Mouse (Mus musculus): ENCODE data around the gene Capn8. TPM values are rescaled to one million over a fixed set of nuclear protein-coding genes. Genes with fewer than 3 reads are reported as not detected.
A peak's percentile ranks its signal among the peaks of the same experiment; 100 is the strongest.

The Capn8 gene
- polyA plus RNA-seq, 1 experiment from 2014 or later = not detected

DNA sequence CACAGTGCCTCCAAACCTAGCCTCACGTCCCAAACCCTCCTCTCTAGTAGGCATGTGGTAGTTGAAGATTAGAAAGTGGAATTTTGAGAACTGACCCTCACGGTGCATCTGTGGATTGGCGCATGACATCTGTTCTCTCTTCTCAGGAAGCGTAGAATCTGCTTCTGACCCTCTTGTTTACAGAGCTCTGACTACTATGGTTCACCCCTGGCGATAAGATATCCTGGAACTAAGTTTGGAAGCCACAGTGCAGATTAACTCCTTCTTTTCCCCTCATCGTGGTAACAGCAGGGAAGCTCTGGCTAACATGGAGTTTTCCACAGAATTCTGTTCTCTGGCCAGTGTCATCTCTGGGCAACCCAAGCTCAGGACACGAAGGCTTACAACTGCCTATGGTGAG, 95.6 kb downstream of the Capn8 start:
- H3K4me2 ChIP-seq (ENCODE audit: low read depth, low read length) = no peak overlapping the region
- WGBS = 69% methylated on average over 7 of the region's 7 CpGs
- H3K4me1 ChIP-seq (ENCODE audit: control insufficient read depth, insufficient read depth, low read length) = no peaks in the 10 kb centered on the region
- H3K9me3 ChIP-seq (replicated peaks; ENCODE audit: control insufficient read depth, low read length) = no peaks in the 10 kb centered on the region
- H3K9ac ChIP-seq (replicated peaks; ENCODE audit: low read length) = no peak overlapping the region
- no peak overlapping the region for H3K27ac ChIP-seq (replicated peaks; ENCODE audit: low read depth, low read length)
- H3K27me3 ChIP-seq (ENCODE audit: control insufficient read depth, insufficient read depth, low read length) = no peaks in the 10 kb centered on the region
- no peak overlapping the region for H3K4me3 ChIP-seq (ENCODE audit: low read depth, low read length)
- DNase-seq (ENCODE audit: low spot score) = no peak
- no peaks in the 10 kb centered on the region for H3K36me3 ChIP-seq (replicated peaks; ENCODE audit: control insufficient read depth, insufficient read depth, low read depth, low read length)
- ATAC-seq (replicated peaks; ENCODE audit: insufficient number of reproducible peaks, low FRiP score, low TSS enrichment, low read depth) = no peak

- H3K9ac ChIP-seq (replicated peaks; ENCODE audit: low read length) = no peak overlapping the region
- no peaks in the 10 kb centered on the region for H3K9me3 ChIP-seq (replicated peaks; ENCODE audit: control insufficient read depth, low read length)
- no peaks in the 10 kb centered on the region for H3K4me1 ChIP-seq (ENCODE audit: control insufficient read depth, insufficient read depth, low read length)
- 75% methylated on average over 11 of the region's 11 CpGs for WGBS
- no peak overlapping the region for H3K4me2 ChIP-seq (ENCODE audit: low read depth, low read length)
- ATAC-seq (replicated peaks; ENCODE audit: insufficient number of reproducible peaks, low FRiP score, low TSS enrichment, low read depth) (no peak), DNase-seq (ENCODE audit: low spot score) (no peak)
- no peaks in the 10 kb centered on the region for H3K36me3 ChIP-seq (replicated peaks; ENCODE audit: control insufficient read depth, insufficient read depth, low read depth, low read length)
- no peaks in the 10 kb centered on the region for H3K27me3 ChIP-seq (ENCODE audit: control insufficient read depth, insufficient read depth, low read length)
- H3K27ac ChIP-seq (replicated peaks; ENCODE audit: low read depth, low read length) = no peak overlapping the region
- no peak overlapping the region for H3K4me3 ChIP-seq (ENCODE audit: low read depth, low read length)
Measured at GRCm38 (mm10) chr1:182663671-182664070, 98.9 kb downstream of the Capn8 start.

- DNase-seq (ENCODE audit: low spot score) = no peak
- H3K4me1 ChIP-seq (ENCODE audit: control insufficient read depth, insufficient read depth, low read length) = no peaks in the 10 kb centered on the region; the same call in 1 of the 2 replicates
- no peaks in the 10 kb centered on the region for H3K9me3 ChIP-seq (replicated peaks; ENCODE audit: control insufficient read depth, low read length)
- H3K4me2 ChIP-seq (ENCODE audit: low read depth, low read length) = no peak overlapping the region
- no peak overlapping the region for H3K9ac ChIP-seq (replicated peaks; ENCODE audit: low read length)
- no peaks in the 10 kb centered on the region for H3K36me3 ChIP-seq (replicated peaks; ENCODE audit: control insufficient read depth, insufficient read depth, low read depth, low read length)
- WGBS = 24% methylated on average over 4 of the region's 4 CpGs
- H3K27me3 ChIP-seq (ENCODE audit: control insufficient read depth, insufficient read depth, low read length) = no peaks in the 10 kb centered on the region
- no peak for ATAC-seq (replicated peaks; ENCODE audit: insufficient number of reproducible peaks, low FRiP score, low TSS enrichment, low read depth)
- no peak overlapping the region for H3K27ac ChIP-seq (replicated peaks; ENCODE audit: low read depth, low read length)
- H3K4me3 ChIP-seq (ENCODE audit: low read depth, low read length) = no peak overlapping the region
Measured at GRCm38 (mm10) chr1:182664841-182665240, 100.0 kb downstream of the Capn8 start.

DNA sequence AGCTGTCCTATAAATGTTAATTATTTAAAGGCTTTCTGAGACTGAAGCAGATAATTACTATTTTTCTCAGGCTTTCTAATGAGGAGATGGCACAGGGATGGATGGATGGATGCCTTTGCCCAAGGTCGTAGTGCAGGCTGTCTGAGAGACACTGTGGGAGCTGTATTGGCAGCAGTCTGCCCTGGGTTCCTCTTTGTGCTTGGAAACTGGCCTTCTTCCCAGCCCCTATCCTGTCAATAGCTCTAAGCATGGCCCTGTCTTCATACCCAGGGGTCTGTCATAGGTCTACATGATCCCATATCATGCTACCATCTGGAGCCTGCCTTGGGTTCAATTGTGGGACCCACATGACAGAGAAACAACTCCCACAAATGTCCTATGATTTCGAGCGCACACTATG, 102.5 kb downstream of the Capn8 start:
- H3K27me3 ChIP-seq (ENCODE audit: control insufficient read depth, insufficient read depth, low read length) = no peaks in the 10 kb centered on the region
- DNase-seq (ENCODE audit: low spot score) (no peak), ATAC-seq (replicated peaks; ENCODE audit: insufficient number of reproducible peaks, low FRiP score, low TSS enrichment, low read depth) (no peak)
- H3K4me2 ChIP-seq (ENCODE audit: low read depth, low read length) = no peak overlapping the region
- H3K4me1 ChIP-seq (ENCODE audit: control insufficient read depth, insufficient read depth, low read length) = peaks cover 8% of the 10 kb centered on the region
- H3K9me3 ChIP-seq (replicated peaks; ENCODE audit: control insufficient read depth, low read length) = no peaks in the 10 kb centered on the region
- WGBS = 96% methylated on average over 3 of the region's 3 CpGs
- no peak overlapping the region for H3K9ac ChIP-seq (replicated peaks; ENCODE audit: low read length)
- no peak overlapping the region for H3K4me3 ChIP-seq (ENCODE audit: low read depth, low read length)
- H3K36me3 ChIP-seq (replicated peaks; ENCODE audit: control insufficient read depth, insufficient read depth, low read depth, low read length) = no peaks in the 10 kb centered on the region
- no peak overlapping the region for H3K27ac ChIP-seq (replicated peaks; ENCODE audit: low read depth, low read length)

- DNase-seq (ENCODE audit: low spot score) (no peak), ATAC-seq (replicated peaks; ENCODE audit: insufficient number of reproducible peaks, low FRiP score, low TSS enrichment, low read depth) (no peak)
- no peaks in the 10 kb centered on the region for H3K36me3 ChIP-seq (replicated peaks; ENCODE audit: control insufficient read depth, insufficient read depth, low read depth, low read length)
- H3K9me3 ChIP-seq (replicated peaks; ENCODE audit: control insufficient read depth, low read length) = no peaks in the 10 kb centered on the region
- H3K27me3 ChIP-seq (ENCODE audit: control insufficient read depth, insufficient read depth, low read length) = no peaks in the 10 kb centered on the region
- H3K4me1 ChIP-seq (ENCODE audit: control insufficient read depth, insufficient read depth, low read length) = peaks cover 8% of the 10 kb centered on the region
- H3K27ac ChIP-seq (replicated peaks; ENCODE audit: low read depth, low read length) = no peak overlapping the region
- H3K9ac ChIP-seq (replicated peaks; ENCODE audit: low read length) = no peak overlapping the region
- H3K4me2 ChIP-seq (ENCODE audit: low read depth, low read length) = no peak overlapping the region
- 82% methylated on average over 11 of the region's 11 CpGs for WGBS
- no peak overlapping the region for H3K4me3 ChIP-seq (ENCODE audit: low read depth, low read length)
Measured at GRCm38 (mm10) chr1:182669741-182670140, 104.9 kb downstream of the Capn8 start.

DNA sequence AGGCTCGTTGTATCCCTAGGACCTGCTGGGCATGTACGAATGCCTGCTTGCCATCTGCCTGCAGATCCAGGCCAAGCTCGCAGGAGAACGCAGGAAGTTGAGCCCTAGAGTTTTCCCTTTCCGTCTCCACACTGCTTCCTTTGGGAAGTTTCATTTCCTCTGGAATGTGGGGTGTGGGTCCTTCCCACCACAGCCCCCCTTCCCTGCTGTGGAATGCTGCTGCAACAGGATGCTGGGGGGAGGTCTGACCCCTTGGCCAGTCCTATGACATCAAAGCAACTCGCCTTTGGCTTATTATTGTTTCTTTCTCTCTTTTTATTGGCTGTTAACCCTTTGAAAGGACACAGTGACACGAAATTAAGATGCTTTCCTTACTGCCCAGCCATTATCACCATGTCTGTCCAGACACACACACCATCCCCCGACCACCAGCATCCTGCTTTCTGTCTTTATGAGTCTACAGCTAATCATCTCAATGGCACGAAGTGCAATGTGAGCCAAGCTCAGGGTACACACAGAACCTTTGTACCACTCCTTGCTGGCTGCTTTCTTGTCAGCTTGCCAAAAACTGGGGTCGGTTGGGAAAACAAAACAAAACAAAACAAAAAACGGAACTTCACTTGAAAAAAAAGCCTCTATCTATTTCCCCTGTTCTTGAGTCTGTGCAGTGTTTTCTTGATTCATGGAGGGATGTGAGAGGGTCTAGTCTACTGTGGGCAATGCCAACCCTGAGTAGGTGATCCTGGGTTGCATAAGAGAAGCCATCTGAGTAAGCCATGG, 105.9 kb downstream of the Capn8 start:
- no peak overlapping the region for H3K27ac ChIP-seq (replicated peaks; ENCODE audit: low read depth, low read length)
- 22% methylated on average over 11 of the region's 11 CpGs for WGBS
- no peaks in the 10 kb centered on the region for H3K36me3 ChIP-seq (replicated peaks; ENCODE audit: control insufficient read depth, insufficient read depth, low read depth, low read length)
- peaks cover 8% of the 10 kb centered on the region for H3K4me1 ChIP-seq (ENCODE audit: control insufficient read depth, insufficient read depth, low read length)
- ATAC-seq (replicated peaks; ENCODE audit: insufficient number of reproducible peaks, low FRiP score, low TSS enrichment, low read depth) = no peak
- H3K4me2 ChIP-seq (ENCODE audit: low read depth, low read length) = no peak overlapping the region
- no peaks in the 10 kb centered on the region for H3K9me3 ChIP-seq (replicated peaks; ENCODE audit: control insufficient read depth, low read length)
- no peak overlapping the region for H3K4me3 ChIP-seq (ENCODE audit: low read depth, low read length)
- DNase-seq (ENCODE audit: low spot score) = peak; percentile 55
- no peak overlapping the region for H3K9ac ChIP-seq (replicated peaks; ENCODE audit: low read length)
- no peaks in the 10 kb centered on the region for H3K27me3 ChIP-seq (ENCODE audit: control insufficient read depth, insufficient read depth, low read length)

DNA sequence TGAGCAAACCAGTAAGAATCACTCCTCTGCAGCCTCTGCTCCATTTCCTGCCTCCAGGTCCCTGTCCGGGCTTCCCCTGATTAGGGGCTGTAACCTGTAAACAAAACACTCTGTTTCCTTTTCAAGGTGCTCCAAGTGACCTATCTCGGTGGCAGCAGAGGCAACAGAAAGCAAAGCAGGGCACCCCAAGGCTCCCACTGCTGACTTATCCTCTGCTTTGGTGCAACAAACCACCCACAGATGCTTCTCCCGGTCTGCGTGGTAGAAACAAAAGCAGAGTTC, 106.5 kb downstream of the Capn8 start:
- no peak overlapping the region for H3K4me2 ChIP-seq (ENCODE audit: low read depth, low read length)
- no peaks in the 10 kb centered on the region for H3K9me3 ChIP-seq (replicated peaks; ENCODE audit: control insufficient read depth, low read length)
- no peaks in the 10 kb centered on the region for H3K36me3 ChIP-seq (replicated peaks; ENCODE audit: control insufficient read depth, insufficient read depth, low read depth, low read length)
- no peaks in the 10 kb centered on the region for H3K27me3 ChIP-seq (ENCODE audit: control insufficient read depth, insufficient read depth, low read length)
- DNase-seq (ENCODE audit: low spot score) (no peak), ATAC-seq (replicated peaks; ENCODE audit: insufficient number of reproducible peaks, low FRiP score, low TSS enrichment, low read depth) (no peak)
- 32% methylated on average over 4 of the region's 4 CpGs for WGBS
- no peak overlapping the region for H3K27ac ChIP-seq (replicated peaks; ENCODE audit: low read depth, low read length)
- peaks cover 8% of the 10 kb centered on the region for H3K4me1 ChIP-seq (ENCODE audit: control insufficient read depth, insufficient read depth, low read length)
- H3K4me3 ChIP-seq (ENCODE audit: low read depth, low read length) = no peak overlapping the region
- no peak overlapping the region for H3K9ac ChIP-seq (replicated peaks; ENCODE audit: low read length)

- no peak for ATAC-seq (replicated peaks; ENCODE audit: insufficient number of reproducible peaks, low FRiP score, low TSS enrichment, low read depth)
- no peak overlapping the region for H3K27ac ChIP-seq (replicated peaks; ENCODE audit: low read depth, low read length)
- no peaks in the 10 kb centered on the region for H3K9me3 ChIP-seq (replicated peaks; ENCODE audit: control insufficient read depth, low read length)
- no peak for DNase-seq (ENCODE audit: low spot score)
- 75% methylated on average over 8 of the region's 8 CpGs for WGBS
- no peak overlapping the region for H3K4me2 ChIP-seq (ENCODE audit: low read depth, low read length)
- H3K4me1 ChIP-seq (ENCODE audit: control insufficient read depth, insufficient read depth, low read length) = peaks cover 6% of the 10 kb centered on the region
- no peaks in the 10 kb centered on the region for H3K36me3 ChIP-seq (replicated peaks; ENCODE audit: control insufficient read depth, insufficient read depth, low read depth, low read length)
- H3K4me3 ChIP-seq (ENCODE audit: low read depth, low read length) = no peak overlapping the region
- H3K27me3 ChIP-seq (ENCODE audit: control insufficient read depth, insufficient read depth, low read length) = no peaks in the 10 kb centered on the region
- no peak overlapping the region for H3K9ac ChIP-seq (replicated peaks; ENCODE audit: low read length)
Measured at GRCm38 (mm10) chr1:182675346-182675745, 110.5 kb downstream of the Capn8 start.

Measured in embryonic facial prominence, embryonic 11.5 days (tissue).